Mouse (Mus musculus) hindbrain, embryonic 14.5 days (tissue): Measurements from ENCODE around the gene Wdr19. TPM values are rescaled to one million over a fixed set of nuclear protein-coding genes. Genes with fewer than 3 reads are reported as not detected.
A peak's percentile ranks its signal among the peaks of the same experiment; 100 is the strongest.

Experiments
- ATAC-seq: fragments of 200-750 bp; cut with Nextera tagmentation; 2 replicates; pipeline ENCODE4 v1.8.0; 2017; ENCODE audit warnings: moderate number of reproducible peaks, mild to moderate bottlenecking, moderate TSS enrichment, moderate library complexity; ENCODE audit not compliant: low FRiP score
- DNase-seq: peaks from one replicate; pipeline ENCODE4 v3.0.0-alpha.2; 2015; ENCODE audit warnings: low spot score
- H3K27ac ChIP-seq: fragments of 300-500 bp; sonication (generic); 2 replicates; pipeline ENCODE4 v1.5.1; 2014; ENCODE audit warnings: mild to moderate bottlenecking, moderate library complexity
- H3K27me3 ChIP-seq: fragments of 300-500 bp; sonication (generic); 2 replicates; pipeline ENCODE4 v1.6.1; 2014; ENCODE audit warnings: mild to moderate bottlenecking, low read length, mixed read lengths; ENCODE audit not compliant: control insufficient read depth, insufficient read depth
- H3K36me3 ChIP-seq: fragments of 300-500 bp; sonication (generic); replicated peaks from 2 replicates; pipeline ENCODE4 v1.6.1; 2014; ENCODE audit not compliant: control insufficient read depth, insufficient read depth
- H3K4me1 ChIP-seq: fragments of 300-500 bp; sonication (generic); replicated peaks from 2 replicates; pipeline ENCODE4 v1.6.1; 2014; ENCODE audit warnings: antibody characterized with exemption, low read length, mixed read lengths; ENCODE audit not compliant: control insufficient read depth, insufficient read depth
- H3K4me2 ChIP-seq: fragments of 300-500 bp; sonication (generic); replicated peaks from 2 replicates; pipeline ENCODE4 v1.6.1; 2014; ENCODE audit warnings: mild to moderate bottlenecking, moderate library complexity
- H3K4me3 ChIP-seq: fragments of 300-500 bp; sonication (generic); replicated peaks from 2 replicates; pipeline ENCODE4 v1.5.1; 2014; ENCODE audit warnings: mild to moderate bottlenecking, low read length
- H3K9ac ChIP-seq: fragments of 300-500 bp; sonication (generic); 2 replicates; pipeline ENCODE4 v1.6.1; 2014
- H3K9me3 ChIP-seq: fragments of 300-500 bp; sonication (generic); 2 replicates; pipeline ENCODE4 v1.6.1; 2016; ENCODE audit warnings: low read length; ENCODE audit not compliant: control insufficient read depth
- WGBS: fragments of 180-500 bp; shearing (Covaris S2); extraction: QIAGEN DNeasy Blood & Tissue Kit; methylation state at CpG from one replicate; pipeline ENCODE4 v1.1.7; 2014; 5-methylcytosine and 5-hydroxymethylcytosine counted together
- polyA plus RNA-seq: library from polyadenylated mRNA; unstranded; fragments of >200 nt; fragmentation: Nextera tagmentation; extraction: Ambion mirVana; gene quantifications from 2 replicates; pipeline ENCODE4 v1.2.1, GENCODE M21; 2014

Wdr19 gene
- polyA plus RNA-seq, 1 experiment from 2014 or later = 15.7 TPM

GRCm38 (mm10) chr5:65181160-65181793 lies 18.2 kb upstream of the Wdr19 start:
- H3K9ac ChIP-seq = no peak overlapping the region
- no peak for DNase-seq

GRCm38 (mm10) chr5:65181794-65182169 lies 17.7 kb upstream of the Wdr19 start:
- ATAC-seq = no peak; the same call in 1 of the 2 replicates
- Histone ChIP-seq H3K9me3 (no peaks in the 10 kb centered on the region), H3K27ac (peak overlapping the region; percentile 21; the same call in 1 of the 2 replicates), H3K27me3 (no peaks in the 10 kb centered on the region), H3K4me3 (no peak overlapping the region), H3K4me1 (peaks cover 17% of the 10 kb centered on the region), H3K9ac (no peak overlapping the region), H3K4me2 (no peak overlapping the region), H3K36me3 (no peaks in the 10 kb centered on the region)
- 76% methylated on average over 4 of the region's 4 CpGs for WGBS
- DNase-seq = no peak

More at GRCm38 (mm10) chr5:65181160-65181793, 18.2 kb upstream of the Wdr19 start:
- H3K4me3 ChIP-seq = no peak overlapping the region
- no peaks in the 10 kb centered on the region for H3K36me3 ChIP-seq
- 71% methylated on average over 21 of the region's 21 CpGs for WGBS
- H3K27me3 ChIP-seq = no peaks in the 10 kb centered on the region
- H3K4me1 ChIP-seq = peaks cover 17% of the 10 kb centered on the region
- H3K27ac ChIP-seq = peak overlapping the region; percentile 21
- 0 out of 2 replicates have a peak, but pooled peaks have one; percentile 38 for ATAC-seq
- H3K9me3 ChIP-seq = no peaks in the 10 kb centered on the region
- 0 out of 2 replicates have a peak overlapping the region, but pooled peaks have one; percentile 3 for H3K4me2 ChIP-seq

- Histone ChIP-seq H3K9me3 (no peaks in the 10 kb centered on the region), H3K36me3 (no peaks in the 10 kb centered on the region), H3K27me3 (no peaks in the 10 kb centered on the region), H3K4me2 (no peak overlapping the region), H3K4me1 (peaks cover 12% of the 10 kb centered on the region; the same call in 1 of the 2 replicates), H3K27ac (no peak overlapping the region), H3K9ac (no peak overlapping the region), H3K4me3 (no peak overlapping the region)
- ATAC-seq (no peak), DNase-seq (no peak)
- WGBS = 70% methylated on average over 1 of the region's 1 CpGs
Measured at GRCm38 (mm10) chr5:65182268-65182667, 17.2 kb upstream of the Wdr19 start.

- ATAC-seq = no peak
- H3K9me3 ChIP-seq = 0 out of 2 replicates have a peak, but pooled peaks cover 6% of the 10 kb centered on the region
- 84% methylated on average over 5 of the region's 5 CpGs for WGBS
- H3K27ac ChIP-seq = no peak overlapping the region
- no peak overlapping the region for H3K4me2 ChIP-seq
- H3K36me3 ChIP-seq = no peaks in the 10 kb centered on the region
- H3K4me3 ChIP-seq = no peak overlapping the region
- no peaks in the 10 kb centered on the region for H3K27me3 ChIP-seq
- DNase-seq = no peak
- H3K9ac ChIP-seq = no peak overlapping the region
- no peaks in the 10 kb centered on the region for H3K4me1 ChIP-seq
Measured at GRCm38 (mm10) chr5:65191601-65192000, 7.9 kb upstream of the Wdr19 start.

GRCm38 (mm10) chr5:65194441-65194840 lies 5.1 kb upstream of the Wdr19 start:
- Histone ChIP-seq H3K4me2 (no peak overlapping the region), H3K4me3 (no peak overlapping the region), H3K36me3 (no peaks in the 10 kb centered on the region), H3K27me3 (no peaks in the 10 kb centered on the region), H3K9ac (no peak overlapping the region), H3K27ac (no peak overlapping the region), H3K9me3 (0 out of 2 replicates have a peak, but pooled peaks cover 6% of the 10 kb centered on the region), H3K4me1 (no peaks in the 10 kb centered on the region; the same call in 1 of the 2 replicates)
- no peak for ATAC-seq
- no peak for DNase-seq
- WGBS = 96% methylated on average over 9 of the region's 9 CpGs

- no peak overlapping the region for H3K4me2 ChIP-seq
- H3K9me3 ChIP-seq = no peaks in the 10 kb centered on the region
- ATAC-seq (no peak), DNase-seq (no peak)
- peaks cover 8% of the 10 kb centered on the region for H3K4me1 ChIP-seq
- H3K27ac ChIP-seq = no peak overlapping the region
- peaks cover 11% of the 10 kb centered on the region for H3K36me3 ChIP-seq
- no peaks in the 10 kb centered on the region for H3K27me3 ChIP-seq
- WGBS = 87% methylated on average over 2 of the region's 2 CpGs
- H3K9ac ChIP-seq = no peak overlapping the region
- H3K4me3 ChIP-seq = no peak overlapping the region
Measured at GRCm38 (mm10) chr5:65204726-65205125, 5.2 kb downstream of the Wdr19 start.

GRCm38 (mm10) chr5:65213321-65213720 lies 13.8 kb downstream of the Wdr19 start:
- Histone ChIP-seq H3K9me3 (no peaks in the 10 kb centered on the region), H3K9ac (no peak overlapping the region), H3K4me2 (no peak overlapping the region), H3K4me3 (no peak overlapping the region), H3K4me1 (no peaks in the 10 kb centered on the region), H3K36me3 (peaks cover 9% of the 10 kb centered on the region), H3K27me3 (no peaks in the 10 kb centered on the region), H3K27ac (no peak overlapping the region)
- 0 out of 2 replicates have a peak, but pooled peaks have one; percentile 37 for ATAC-seq
- 19% methylated on average over 7 of the region's 7 CpGs for WGBS
- peak; percentile 66 for DNase-seq

- ATAC-seq (no peak), DNase-seq (no peak)
- no peak overlapping the region for H3K4me3 ChIP-seq
- H3K36me3 ChIP-seq = peaks cover 20% of the 10 kb centered on the region
- H3K4me2 ChIP-seq = no peak overlapping the region
- no peaks in the 10 kb centered on the region for H3K9me3 ChIP-seq
- 93% methylated on average over 11 of the region's 11 CpGs for WGBS
- no peak overlapping the region for H3K27ac ChIP-seq
- H3K9ac ChIP-seq = no peak overlapping the region
- no peaks in the 10 kb centered on the region for H3K4me1 ChIP-seq
- no peaks in the 10 kb centered on the region for H3K27me3 ChIP-seq
Measured at GRCm38 (mm10) chr5:65217305-65218269, 18.1 kb downstream of the Wdr19 start.

- Histone ChIP-seq H3K4me1 (no peaks in the 10 kb centered on the region), H3K9ac (no peak overlapping the region), H3K9me3 (no peaks in the 10 kb centered on the region), H3K4me3 (no peak overlapping the region), H3K4me2 (no peak overlapping the region), H3K27me3 (no peaks in the 10 kb centered on the region), H3K36me3 (peaks cover 47% of the 10 kb centered on the region), H3K27ac (no peak overlapping the region)
- ATAC-seq (no peak), DNase-seq (no peak)
- 88% methylated on average over 7 of the region's 7 CpGs for WGBS
Measured at GRCm38 (mm10) chr5:65221037-65221436, 21.5 kb downstream of the Wdr19 start.
